Mouse (Mus musculus): Measurements from ENCODE around the gene Plppr3. TPM values are rescaled to one million over a fixed set of nuclear protein-coding genes. Genes with fewer than 3 reads are reported as not detected.

Gene Plppr3
- not detected for polyA plus RNA-seq (2014; fragmentation: Illumina TruSeq; extraction: RNeasy Lipid Tissue Mini Kit (QIAGEN cat#74804); ENCODE audit: low read depth, low replicate concordance)

DNA sequence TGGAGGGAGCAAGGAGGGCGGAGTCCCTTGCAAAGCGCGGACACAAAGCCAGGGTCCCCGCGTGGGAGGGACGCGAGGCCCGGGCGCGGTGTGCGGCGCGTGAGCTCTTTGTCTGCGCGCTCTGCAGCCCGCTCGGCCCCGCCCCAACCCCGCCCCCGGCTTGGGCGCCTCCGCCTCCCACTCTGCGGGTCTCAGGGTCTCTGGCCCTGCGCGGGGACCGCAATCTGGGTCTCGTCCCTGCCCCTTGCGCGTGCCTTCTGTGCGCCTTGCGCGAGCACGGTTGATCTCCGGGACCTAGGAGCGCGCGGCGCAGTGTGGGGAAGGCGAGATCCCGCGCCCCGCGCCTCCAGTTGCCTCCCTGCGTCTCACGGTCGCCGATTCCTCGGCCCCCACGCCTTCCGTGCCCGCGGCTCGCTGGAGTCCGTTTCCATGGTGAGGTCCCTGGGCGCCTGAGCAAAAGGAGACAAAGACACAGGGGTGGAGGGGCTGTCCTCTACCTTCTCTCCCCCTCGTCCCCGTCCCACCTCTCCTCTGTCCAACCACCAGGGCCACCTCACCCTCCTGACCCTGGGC lies at the start of gene Plppr3, which contains the start of gene Prtn3:
Plppr3 (minus strand) TSS at position 345 of the 573 bp plus-strand sequence.
Prtn3 (plus strand) TSS at position 187 of the 573 bp plus-strand sequence.

DNA sequence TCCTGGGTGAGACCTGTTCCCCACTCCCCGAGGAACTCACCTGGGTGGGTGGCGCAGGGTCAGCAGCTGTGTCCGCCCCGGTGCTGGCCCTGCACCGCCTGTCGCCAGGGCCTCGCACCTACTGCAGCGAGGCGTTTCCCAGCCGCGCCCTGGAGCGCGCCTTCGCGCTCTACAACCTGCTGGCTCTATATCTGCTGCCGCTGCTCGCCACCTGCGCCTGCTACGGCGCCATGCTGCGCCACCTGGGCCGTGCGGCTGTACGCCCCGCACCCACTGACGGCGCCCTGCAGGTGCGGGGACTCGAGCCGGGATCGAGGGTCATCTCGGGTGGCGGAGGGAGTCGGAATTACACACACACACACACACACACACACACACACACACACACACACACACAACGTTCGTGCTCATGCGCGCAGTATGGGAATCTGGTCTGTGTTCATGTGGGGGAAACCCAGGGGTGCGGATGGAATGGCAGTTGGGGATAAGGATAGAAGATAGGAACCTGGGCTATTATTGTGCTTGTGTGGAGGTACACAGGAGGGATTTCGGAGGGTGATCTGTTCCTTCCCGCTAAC lies 46.6 kb upstream of the Plppr3 start, which contains the start of gene R3hdm4:
R3hdm4 (minus strand) TSS at position 251 of the 578 bp plus-strand sequence.

DNA sequence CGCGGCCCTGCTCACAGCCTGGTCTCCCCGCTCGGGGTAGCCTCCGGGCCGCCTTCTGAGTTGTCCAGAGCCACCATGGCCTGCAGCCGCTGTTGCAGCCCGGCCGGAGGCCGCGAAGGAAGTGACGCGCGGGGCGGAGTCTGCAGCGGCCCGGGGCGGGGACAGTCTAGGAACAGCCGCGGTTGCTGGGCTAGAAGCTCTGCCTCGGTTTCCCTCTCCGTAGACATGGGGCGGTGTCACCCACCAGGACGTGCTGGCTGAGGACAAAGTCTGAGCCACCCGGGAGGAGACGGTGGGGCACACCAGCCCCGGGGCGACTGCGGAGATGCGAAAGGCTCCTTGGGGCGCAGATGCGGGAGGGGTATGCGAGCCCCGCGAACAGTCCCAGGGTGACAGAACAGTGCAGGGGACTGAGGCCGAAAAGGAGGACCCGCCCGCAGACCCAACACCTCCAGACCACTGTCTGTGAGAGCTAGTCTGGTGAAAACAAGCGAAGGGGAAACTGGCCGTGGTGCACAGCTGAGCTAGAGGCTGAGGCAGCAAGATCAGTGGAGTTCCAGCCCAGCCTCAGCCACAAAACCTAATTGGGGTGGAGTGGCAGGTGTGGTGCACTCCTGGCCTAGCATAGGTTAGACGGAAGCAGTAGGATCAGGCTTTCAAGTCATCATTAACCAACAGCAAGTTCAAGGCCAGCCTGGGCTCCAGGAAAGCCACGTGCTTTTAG lies 42.5 kb upstream of the Plppr3 start, which contains the start of gene Kiss1r:
Kiss1r (plus strand) TSS at position 164 of the 724 bp plus-strand sequence.

GRCm38 (mm10) chr10:79910556-79910955 lies 36.1 kb upstream of the Plppr3 start, which contains the start of gene Gm26602:
Gene Gm26602 (plus strand): TSS chr10:79910856.

DNA sequence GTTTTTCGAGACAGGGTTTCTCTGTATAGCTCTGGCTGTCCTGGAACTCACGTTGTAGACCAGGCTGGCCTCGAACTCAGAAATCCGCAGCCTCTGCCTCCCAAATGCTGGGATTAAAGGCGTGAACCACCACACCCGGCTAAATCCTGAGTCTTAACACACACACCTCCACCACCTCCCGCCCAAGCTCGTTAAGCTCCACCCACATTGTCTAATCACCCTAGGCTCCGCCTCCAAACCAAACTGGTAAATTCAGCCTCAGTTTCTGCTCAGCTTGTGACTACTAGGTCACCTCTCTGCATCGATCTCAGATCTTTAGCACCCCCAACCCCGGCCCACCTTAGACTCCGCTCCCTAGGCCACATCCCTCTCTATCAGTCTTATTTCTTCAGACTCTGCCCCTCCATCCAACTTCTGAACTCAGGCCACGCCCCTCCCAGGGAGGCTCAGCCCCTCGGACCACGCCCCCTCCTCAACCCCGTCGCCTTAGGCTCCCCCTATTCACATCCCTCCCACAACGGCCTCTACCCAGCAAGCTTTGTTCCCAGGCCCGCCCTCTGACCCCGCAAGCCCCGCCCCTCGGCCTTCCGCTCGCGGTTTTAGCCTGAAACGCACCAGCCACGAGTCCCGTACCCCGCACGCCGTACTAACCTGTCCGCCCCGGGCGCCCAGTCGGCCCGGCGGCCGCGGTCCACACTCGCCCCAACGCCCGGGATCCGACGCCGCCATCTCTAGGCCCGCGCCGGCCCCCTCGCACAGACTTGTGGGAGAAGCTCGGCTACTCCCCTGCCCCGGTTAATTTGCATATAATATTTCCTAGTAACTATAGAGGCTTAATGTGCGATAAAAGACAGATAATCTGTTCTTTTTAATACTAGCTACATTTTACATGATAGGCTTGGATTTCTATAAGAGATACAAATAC lies 34.0 kb upstream of the Plppr3 start, which contains the start of gene Med16:
Med16 (minus strand) TSS at position 757 of the 925 bp plus-strand sequence.

GRCm38 (mm10) chr10:79890670-79891069 lies 16.2 kb upstream of the Plppr3 start, which contains the start of gene Cfd:
Gene Cfd (plus strand): TSS chr10:79890853.

GRCm38 (mm10) chr10:79886054-79886453 lies 11.6 kb upstream of the Plppr3 start, which contains the start of gene Elane:
Gene Elane (plus strand): TSS chr10:79886247.

DNA sequence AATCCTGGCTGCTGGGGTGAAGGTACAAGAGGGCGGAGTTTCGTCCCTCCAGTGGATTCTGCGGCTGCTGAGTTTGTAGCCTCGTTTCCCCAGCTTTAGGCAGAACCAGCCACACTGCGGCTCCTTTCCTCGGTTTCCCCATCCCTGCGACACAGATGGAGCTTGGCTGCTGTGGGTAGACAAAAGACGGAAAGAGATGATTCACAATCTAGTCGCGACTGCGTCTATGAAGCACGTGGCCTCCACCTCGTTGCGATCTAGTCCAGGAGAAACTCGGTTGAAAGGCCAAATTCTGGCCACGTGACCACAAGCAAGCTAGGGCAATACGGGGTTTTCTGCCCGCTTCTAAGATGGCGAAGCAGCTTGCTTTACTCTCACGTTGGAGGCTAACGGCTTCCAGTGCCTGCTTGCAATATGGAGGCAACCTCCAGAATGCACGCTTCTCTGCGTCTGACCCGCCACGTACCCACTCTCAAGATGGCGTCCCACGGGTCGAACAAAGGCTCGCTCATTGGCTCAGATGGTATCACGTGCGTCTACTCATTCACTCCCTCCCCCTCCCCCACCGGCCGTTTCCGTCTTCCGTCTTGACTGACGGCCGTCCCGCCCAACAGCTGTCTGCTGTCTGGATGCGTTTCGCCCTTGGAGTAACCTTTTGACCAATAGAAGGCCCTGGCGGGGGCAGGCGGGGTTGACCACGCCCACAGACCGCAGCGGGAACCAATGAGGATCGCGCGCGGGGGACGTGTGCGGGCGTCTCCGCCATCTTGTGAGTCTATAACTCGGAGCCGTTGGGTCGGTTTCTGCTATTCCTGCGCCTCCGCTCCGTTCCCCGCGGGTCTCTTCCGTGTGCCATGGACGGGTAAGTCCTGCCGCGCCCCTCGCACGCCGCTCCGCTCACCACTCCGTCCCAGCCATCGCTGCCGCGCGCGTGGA lies 20.3 kb downstream of the Plppr3 start, which contains the start of gene Ptbp1:
Ptbp1 (plus strand) TSS at position 568 of the 936 bp plus-strand sequence.

DNA sequence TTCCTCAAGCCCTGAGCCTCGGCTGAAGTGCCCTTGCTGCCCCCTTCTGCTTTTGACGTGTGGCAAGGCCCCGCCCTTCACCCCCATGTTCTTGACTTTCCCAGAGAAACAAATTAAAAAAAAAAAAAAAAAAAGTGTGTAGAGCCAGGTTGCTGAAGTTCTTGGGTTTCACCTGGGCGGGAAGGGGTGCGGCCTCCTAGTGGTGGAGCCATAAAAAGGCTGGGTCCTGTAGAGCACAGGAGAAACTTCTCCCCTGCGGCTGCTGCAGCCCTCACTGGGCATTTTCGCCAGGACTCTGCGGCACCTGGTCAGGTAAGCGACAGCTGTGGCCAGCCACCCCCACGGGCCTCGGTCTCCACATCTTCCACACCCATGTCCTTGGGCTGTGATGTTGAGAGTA lies 53.7 kb downstream of the Plppr3 start, which contains the start of gene Misp:
Misp (plus strand) TSS at position 208 of the 400 bp plus-strand sequence.

Other genes starting within 250 kb of the Plppr3 start
- gene Shc2, start 236.7 kb downstream of the Plppr3 start, polyA plus RNA-seq (2014; fragmentation: Illumina TruSeq; extraction: RNeasy Lipid Tissue Mini Kit (QIAGEN cat#74804); ENCODE audit: low read depth, low replicate concordance), result 1.9 TPM
- gene Odf3l2, start 228.9 kb downstream of the Plppr3 start, polyA plus RNA-seq (2014; fragmentation: Illumina TruSeq; extraction: RNeasy Lipid Tissue Mini Kit (QIAGEN cat#74804); ENCODE audit: low read depth, low replicate concordance), result not detected
- gene Madcam1, start 210.1 kb downstream of the Plppr3 start, polyA plus RNA-seq (2014; fragmentation: Illumina TruSeq; extraction: RNeasy Lipid Tissue Mini Kit (QIAGEN cat#74804); ENCODE audit: low read depth, low replicate concordance), result not detected
- gene Tpgs1, start 205.3 kb downstream of the Plppr3 start, polyA plus RNA-seq (2014; fragmentation: Illumina TruSeq; extraction: RNeasy Lipid Tissue Mini Kit (QIAGEN cat#74804); ENCODE audit: low read depth, low replicate concordance), result not detected
- 11.0 TPM for gene Cdc34, start 192.4 kb downstream of the Plppr3 start, polyA plus RNA-seq (2014; fragmentation: Illumina TruSeq; extraction: RNeasy Lipid Tissue Mini Kit (QIAGEN cat#74804); ENCODE audit: low read depth, low replicate concordance)
- gene Gzmm, start 185.6 kb downstream of the Plppr3 start, polyA plus RNA-seq (2014; fragmentation: Illumina TruSeq; extraction: RNeasy Lipid Tissue Mini Kit (QIAGEN cat#74804); ENCODE audit: low read depth, low replicate concordance), result not detected
- 293 TPM for gene Bsg, start 170.1 kb downstream of the Plppr3 start, polyA plus RNA-seq (2014; fragmentation: Illumina TruSeq; extraction: RNeasy Lipid Tissue Mini Kit (QIAGEN cat#74804); ENCODE audit: low read depth, low replicate concordance)
- not detected for gene Hcn2, start 158.0 kb downstream of the Plppr3 start, polyA plus RNA-seq (2014; fragmentation: Illumina TruSeq; extraction: RNeasy Lipid Tissue Mini Kit (QIAGEN cat#74804); ENCODE audit: low read depth, low replicate concordance)
- 0.70 TPM for gene Polrmt, start 128.1 kb downstream of the Plppr3 start, polyA plus RNA-seq (2014; fragmentation: Illumina TruSeq; extraction: RNeasy Lipid Tissue Mini Kit (QIAGEN cat#74804); ENCODE audit: low read depth, low replicate concordance)
- gene Fgf22, start 119.6 kb downstream of the Plppr3 start, polyA plus RNA-seq (2014; fragmentation: Illumina TruSeq; extraction: RNeasy Lipid Tissue Mini Kit (QIAGEN cat#74804); ENCODE audit: low read depth, low replicate concordance), result not detected
- gene Rnf126, start 107.7 kb downstream of the Plppr3 start, polyA plus RNA-seq (2014; fragmentation: Illumina TruSeq; extraction: RNeasy Lipid Tissue Mini Kit (QIAGEN cat#74804); ENCODE audit: low read depth, low replicate concordance), result 6.6 TPM
- gene Fstl3, start 97.4 kb downstream of the Plppr3 start, polyA plus RNA-seq (2014; fragmentation: Illumina TruSeq; extraction: RNeasy Lipid Tissue Mini Kit (QIAGEN cat#74804); ENCODE audit: low read depth, low replicate concordance), result 3.6 TPM
- not detected for gene Prss57, start 83.7 kb downstream of the Plppr3 start, polyA plus RNA-seq (2014; fragmentation: Illumina TruSeq; extraction: RNeasy Lipid Tissue Mini Kit (QIAGEN cat#74804); ENCODE audit: low read depth, low replicate concordance)
- 0.38 TPM for gene Palm, start 81.1 kb downstream of the Plppr3 start, polyA plus RNA-seq (2014; fragmentation: Illumina TruSeq; extraction: RNeasy Lipid Tissue Mini Kit (QIAGEN cat#74804); ENCODE audit: low read depth, low replicate concordance)
- gene Misp, start 53.6 kb downstream of the Plppr3 start, polyA plus RNA-seq (2014; fragmentation: Illumina TruSeq; extraction: RNeasy Lipid Tissue Mini Kit (QIAGEN cat#74804); ENCODE audit: low read depth, low replicate concordance), result not detected
- 40.2 TPM for gene Ptbp1, start 20.2 kb downstream of the Plppr3 start, polyA plus RNA-seq (2014; fragmentation: Illumina TruSeq; extraction: RNeasy Lipid Tissue Mini Kit (QIAGEN cat#74804); ENCODE audit: low read depth, low replicate concordance)
- not detected for gene Prtn3, start 158 bp downstream of the Plppr3 start, polyA plus RNA-seq (2014; fragmentation: Illumina TruSeq; extraction: RNeasy Lipid Tissue Mini Kit (QIAGEN cat#74804); ENCODE audit: low read depth, low replicate concordance)
- not detected for gene Elane, start 11.6 kb upstream of the Plppr3 start, polyA plus RNA-seq (2014; fragmentation: Illumina TruSeq; extraction: RNeasy Lipid Tissue Mini Kit (QIAGEN cat#74804); ENCODE audit: low read depth, low replicate concordance)
- not detected for gene Cfd, start 16.2 kb upstream of the Plppr3 start, polyA plus RNA-seq (2014; fragmentation: Illumina TruSeq; extraction: RNeasy Lipid Tissue Mini Kit (QIAGEN cat#74804); ENCODE audit: low read depth, low replicate concordance)
- gene Med16, start 34.3 kb upstream of the Plppr3 start, polyA plus RNA-seq (2014; fragmentation: Illumina TruSeq; extraction: RNeasy Lipid Tissue Mini Kit (QIAGEN cat#74804); ENCODE audit: low read depth, low replicate concordance), result 0.87 TPM
- not detected for gene Gm26602, start 36.2 kb upstream of the Plppr3 start, polyA plus RNA-seq (2014; fragmentation: Illumina TruSeq; extraction: RNeasy Lipid Tissue Mini Kit (QIAGEN cat#74804); ENCODE audit: low read depth, low replicate concordance)
- not detected for gene Kiss1r, start 42.3 kb upstream of the Plppr3 start, polyA plus RNA-seq (2014; fragmentation: Illumina TruSeq; extraction: RNeasy Lipid Tissue Mini Kit (QIAGEN cat#74804); ENCODE audit: low read depth, low replicate concordance)
- 1.1 TPM for gene R3hdm4, start 46.6 kb upstream of the Plppr3 start, polyA plus RNA-seq (2014; fragmentation: Illumina TruSeq; extraction: RNeasy Lipid Tissue Mini Kit (QIAGEN cat#74804); ENCODE audit: low read depth, low replicate concordance)
- 1.3 TPM for gene Arid3a, start 52.4 kb upstream of the Plppr3 start, polyA plus RNA-seq (2014; fragmentation: Illumina TruSeq; extraction: RNeasy Lipid Tissue Mini Kit (QIAGEN cat#74804); ENCODE audit: low read depth, low replicate concordance)
- 2.0 TPM for gene Wdr18, start 85.5 kb upstream of the Plppr3 start, polyA plus RNA-seq (2014; fragmentation: Illumina TruSeq; extraction: RNeasy Lipid Tissue Mini Kit (QIAGEN cat#74804); ENCODE audit: low read depth, low replicate concordance)
- gene Grin3b, start 96.1 kb upstream of the Plppr3 start, polyA plus RNA-seq (2014; fragmentation: Illumina TruSeq; extraction: RNeasy Lipid Tissue Mini Kit (QIAGEN cat#74804); ENCODE audit: low read depth, low replicate concordance), result not detected
- gene Tmem259, start 109.7 kb upstream of the Plppr3 start, polyA plus RNA-seq (2014; fragmentation: Illumina TruSeq; extraction: RNeasy Lipid Tissue Mini Kit (QIAGEN cat#74804); ENCODE audit: low read depth, low replicate concordance), result 1.0 TPM
- 0.48 TPM for gene Cnn2, start 114.0 kb upstream of the Plppr3 start, polyA plus RNA-seq (2014; fragmentation: Illumina TruSeq; extraction: RNeasy Lipid Tissue Mini Kit (QIAGEN cat#74804); ENCODE audit: low read depth, low replicate concordance)
- 0.06 TPM for gene Abca7, start 121.9 kb upstream of the Plppr3 start, polyA plus RNA-seq (2014; fragmentation: Illumina TruSeq; extraction: RNeasy Lipid Tissue Mini Kit (QIAGEN cat#74804); ENCODE audit: low read depth, low replicate concordance)
- not detected for gene Arhgap45, start 142.0 kb upstream of the Plppr3 start, polyA plus RNA-seq (2014; fragmentation: Illumina TruSeq; extraction: RNeasy Lipid Tissue Mini Kit (QIAGEN cat#74804); ENCODE audit: low read depth, low replicate concordance)
- gene Polr2e, start 165.2 kb upstream of the Plppr3 start, polyA plus RNA-seq (2014; fragmentation: Illumina TruSeq; extraction: RNeasy Lipid Tissue Mini Kit (QIAGEN cat#74804); ENCODE audit: low read depth, low replicate concordance), result 0.28 TPM
- 260 TPM for gene Gpx4, start 172.5 kb upstream of the Plppr3 start, polyA plus RNA-seq (2014; fragmentation: Illumina TruSeq; extraction: RNeasy Lipid Tissue Mini Kit (QIAGEN cat#74804); ENCODE audit: low read depth, low replicate concordance)
- gene Sbno2, start 230.9 kb upstream of the Plppr3 start, polyA plus RNA-seq (2014; fragmentation: Illumina TruSeq; extraction: RNeasy Lipid Tissue Mini Kit (QIAGEN cat#74804); ENCODE audit: low read depth, low replicate concordance), result 0.52 TPM
- gene Stk11, start 241.2 kb upstream of the Plppr3 start, polyA plus RNA-seq (2014; fragmentation: Illumina TruSeq; extraction: RNeasy Lipid Tissue Mini Kit (QIAGEN cat#74804); ENCODE audit: low read depth, low replicate concordance), result 7.2 TPM

Measured in testis, adult 10 weeks (tissue).